ENCODE assay signal across 18 mouse cellular contexts in genomic region chr9:108154814-108155213, GRCm38 (mm10). TPM values are rescaled to one million over a fixed set of nuclear protein-coding genes. Genes with fewer than 3 reads are reported as not detected.
DNase-seq lines count a peak whose midpoint lies in the region; TF ChIP-seq lines count a peak whose summit lies in the region.
"Had no signal": no experiment of that assay in that cellular context is flagged by ENCODE, and none has a peak within 500 bp of the region (broad histone marks: within the 10 kb centered on the region; RNA-seq: fewer than 3 reads in every experiment).

No protein-coding gene starts in this region.

- no peak for DNase-seq in layer of hippocampus, adult 2 months (ENCODE audit: low spot score in 2 of 2)
- no peak for DNase-seq in layer of hippocampus, postnatal 25 days (ENCODE audit: extremely low spot score in 1 of 2, low spot score in 1 of 2)
- peak; percentile 45 for DNase-seq in CD4-positive, CD25-positive, alpha-beta regulatory T cell, adult 2 months (ENCODE audit: low read depth, low spot score)
- DNase-seq in T-cell, adult 2 months (ENCODE audit: low spot score), result peak; percentile 30
- DNase-seq in naive thymus-derived CD4-positive, alpha-beta T cell, adult 2 months (ENCODE audit: low read depth), result peak; percentile 35
- no peak for DNase-seq in lung, postnatal 25 days (ENCODE audit: low spot score)
- no peak for DNase-seq in heart, adult 11 months
- DNase-seq: adrenal gland, postnatal 14 days; B cell, adult 2 months; gastrocnemius, postnatal 10 days; heart, postnatal 36 days; kidney, adult 8-10 months had no signal

- no peak overlapping the region for H3K4me3 ChIP-seq in layer of hippocampus, adult 2 months
- H3K4me3 ChIP-seq: embryonic facial prominence, embryonic 15.5 days; erythroblast, embryonic 14.5 days; forebrain, embryonic 10.5 days; forebrain, embryonic 15.5 days; heart, embryonic 13.5 days; hindbrain, embryonic 15.5 days had no signal

- H3K27ac ChIP-seq in layer of hippocampus, adult 2 months, result peak overlapping the region; percentile 91
- H3K27ac ChIP-seq: embryonic facial prominence, embryonic 15.5 days; forebrain, embryonic 10.5 days; heart, embryonic 13.5 days; hindbrain, embryonic 15.5 days had no signal

- no peak for TF ChIP-seq CTCF in layer of hippocampus, adult 2 months (conservative IDR thresholded peaks at IDR 0.05)

RNA-seq across cellular contexts. Expression of gene Bsn, which starts 35.4 kb away (rescaled TPM):
- 100 to 1,000 TPM; 236 to 246 TPM for total RNA-seq in layer of hippocampus, adult 2 months (2021)
- 100 to 1,000 TPM; 190 to 242 TPM for total RNA-seq in layer of hippocampus, postnatal 25 days (2021)

Comparison
In these comparisons a context has a peak if more than half of its experiments do, and no peak if none do; other contexts are left out.
1. DNase-seq: peak in CD4-positive, CD25-positive, alpha-beta regulatory T cell, adult 2 months (single experiment), T-cell, adult 2 months (single experiment) and naive thymus-derived CD4-positive, alpha-beta T cell, adult 2 months (single experiment); none in layer of hippocampus, adult 2 months (0 of 2), layer of hippocampus, postnatal 25 days (0 of 2), lung, postnatal 25 days (single experiment) and heart, adult 11 months (single experiment).